Mouse (Mus musculus) neural tube, embryonic 15.5 days (tissue): ENCODE measurements around the gene Ly6g6e. TPM values are rescaled to one million over a fixed set of nuclear protein-coding genes. Genes with fewer than 3 reads are reported as not detected.

Source experiments
- polyA plus RNA-seq: library from polyadenylated mRNA; unstranded; fragments of >200 nt; fragmentation: Nextera tagmentation; extraction: Ambion mirVana; gene quantifications from 2 replicates; pipeline ENCODE4 v1.2.1, GENCODE M21; 2015

Ly6g6e gene
- polyA plus RNA-seq, 1 experiment from 2014 or later = 0.65 TPM

Other genes with a start within 250 kb of the Ly6g6e start
- 40.0 and 41.6 TPM in 2 replicates for gene Stk19, start 240.0 kb upstream of the Ly6g6e start, polyA plus RNA-seq
- gene Dxo, start 239.9 kb upstream of the Ly6g6e start, polyA plus RNA-seq = 58.9 and 64.8 TPM in 2 replicates
- 56.6 and 57.4 TPM in 2 replicates for gene Skiv2l, start 226.7 kb upstream of the Ly6g6e start, polyA plus RNA-seq
- gene Nelfe, start 226.5 kb upstream of the Ly6g6e start, polyA plus RNA-seq = 77.4 and 77.8 TPM in 2 replicates
- 2.4 and 5.9 TPM in 2 replicates for gene Cfb, start 214.4 kb upstream of the Ly6g6e start, polyA plus RNA-seq
- gene Zbtb12, start 197.4 kb upstream of the Ly6g6e start, polyA plus RNA-seq = 9.6 and 10.6 TPM in 2 replicates
- gene Gm20547, start 194.9 kb upstream of the Ly6g6e start, polyA plus RNA-seq = not detected in 2 replicates
- gene C2, start 178.6 kb upstream of the Ly6g6e start, polyA plus RNA-seq = 1.7 and 4.0 TPM in 2 replicates
- 80.4 and 81.2 TPM in 2 replicates for gene Ehmt2, start 178.4 kb upstream of the Ly6g6e start, polyA plus RNA-seq
- gene Slc44a4, start 162.4 kb upstream of the Ly6g6e start, polyA plus RNA-seq = 4.1 TPM in 1 of 2 replicates, not detected in the other
- gene Neu1, start 145.6 kb upstream of the Ly6g6e start, polyA plus RNA-seq = 39.1 and 43.5 TPM in 2 replicates
- gene Hspa1b, start 117.7 kb upstream of the Ly6g6e start, polyA plus RNA-seq = 0.54 and 0.84 TPM in 2 replicates
- not detected in 2 replicates for gene Gm20481, start 107.0 kb upstream of the Ly6g6e start, polyA plus RNA-seq
- gene Hspa1a, start 104.7 kb upstream of the Ly6g6e start, polyA plus RNA-seq = 12.8 and 13.2 TPM in 2 replicates
- gene Hspa1l, start 104.2 kb upstream of the Ly6g6e start, polyA plus RNA-seq = 1.4 and 1.5 TPM in 2 replicates
- 97.9 and 120 TPM in 2 replicates for gene Lsm2, start 95.0 kb upstream of the Ly6g6e start, polyA plus RNA-seq
- 57.8 and 83.6 TPM in 2 replicates for gene Vars, start 75.9 kb upstream of the Ly6g6e start, polyA plus RNA-seq
- 0.19 and 0.34 TPM in 2 replicates for gene Vwa7, start 60.3 kb upstream of the Ly6g6e start, polyA plus RNA-seq
- gene Sapcd1, start 48.9 kb upstream of the Ly6g6e start, polyA plus RNA-seq = 1.8 and 6.2 TPM in 2 replicates
- gene Msh5, start 30.2 kb upstream of the Ly6g6e start, polyA plus RNA-seq = 2.0 and 3.3 TPM in 2 replicates
- gene Clic1, start 26.9 kb upstream of the Ly6g6e start, polyA plus RNA-seq = 76.6 and 156 TPM in 2 replicates
- gene Ddah2, start 17.9 kb upstream of the Ly6g6e start, polyA plus RNA-seq = 244 and 261 TPM in 2 replicates
- 0.19 TPM in 1 of 2 replicates, not detected in the other for gene Ly6g6c, start 11.5 kb upstream of the Ly6g6e start, polyA plus RNA-seq
- 0.17 and 0.24 TPM in 2 replicates for gene Mpig6b, start 10.7 kb upstream of the Ly6g6e start, polyA plus RNA-seq
- gene Ly6g6d, start 1.2 kb downstream of the Ly6g6e start, polyA plus RNA-seq = 0.74 and 2.8 TPM in 2 replicates
- 0.32 TPM in 1 of 2 replicates, not detected in the other for gene Ly6g6f, start 8.7 kb downstream of the Ly6g6e start, polyA plus RNA-seq
- 110 TPM in 2 replicates for gene Abhd16a, start 12.4 kb downstream of the Ly6g6e start, polyA plus RNA-seq
- not detected in 2 replicates for gene Ly6g5c, start 31.4 kb downstream of the Ly6g6e start, polyA plus RNA-seq
- 1.0 and 1.5 TPM in 2 replicates for gene Ly6g5b, start 38.5 kb downstream of the Ly6g6e start, polyA plus RNA-seq
- 22.4 and 22.8 TPM in 2 replicates for gene Gpank1, start 44.6 kb downstream of the Ly6g6e start, polyA plus RNA-seq
- 312 and 350 TPM in 2 replicates for gene Csnk2b, start 45.2 kb downstream of the Ly6g6e start, polyA plus RNA-seq
- 9.5 and 10.6 TPM in 2 replicates for gene D17H6S53E, start 49.5 kb downstream of the Ly6g6e start, polyA plus RNA-seq
- gene Apom, start 55.1 kb downstream of the Ly6g6e start, polyA plus RNA-seq = 0.20 and 0.84 TPM in 2 replicates
- gene Bag6, start 58.3 kb downstream of the Ly6g6e start, polyA plus RNA-seq = 54.7 and 62.7 TPM in 2 replicates
- gene Prrc2a, start 88.0 kb downstream of the Ly6g6e start, polyA plus RNA-seq = 155 TPM in 2 replicates
- 12.1 and 12.3 TPM in 2 replicates for gene Aif1, start 99.2 kb downstream of the Ly6g6e start, polyA plus RNA-seq
- 8.3 and 12.1 TPM in 2 replicates for gene Lst1, start 111.5 kb downstream of the Ly6g6e start, polyA plus RNA-seq
- 0.63 and 7.3 TPM in 2 replicates for gene Ltb, start 117.5 kb downstream of the Ly6g6e start, polyA plus RNA-seq
- 0.09 and 0.28 TPM in 2 replicates for gene Tnf, start 125.1 kb downstream of the Ly6g6e start, polyA plus RNA-seq
- gene Lta, start 128.4 kb downstream of the Ly6g6e start, polyA plus RNA-seq = 0.75 and 0.77 TPM in 2 replicates
- 0.40 TPM in 1 of 2 replicates, not detected in the other for gene Gm16181, start 143.9 kb downstream of the Ly6g6e start, polyA plus RNA-seq
- 116 and 126 TPM in 2 replicates for gene Atp6v1g2, start 156.8 kb downstream of the Ly6g6e start, polyA plus RNA-seq
- gene Nfkbil1, start 158.9 kb downstream of the Ly6g6e start, polyA plus RNA-seq = 11.2 and 12.1 TPM in 2 replicates
- 334 and 376 TPM in 2 replicates for gene Ddx39b, start 164.8 kb downstream of the Ly6g6e start, polyA plus RNA-seq
- 143 and 196 TPM in 2 replicates for gene H2-D1, start 185.8 kb downstream of the Ly6g6e start, polyA plus RNA-seq
- gene H2-Q1, start 243.5 kb downstream of the Ly6g6e start, polyA plus RNA-seq = 0.09 and 0.14 TPM in 2 replicates